Comparison of ENCODE assay signal across 23 mouse cellular contexts in genomic region chr11:92495291-92495690, GRCm38 (mm10).
"Had no signal": no experiment of that assay in that cellular context is flagged by ENCODE, and none has a peak within 500 bp of the region (broad histone marks: within the 10 kb centered on the region; RNA-seq: fewer than 3 reads in every experiment).

No protein-coding gene starts in this region.

- H3K9me3 ChIP-seq: heart, embryonic 10.5 days; heart, embryonic 12.5 days; hindbrain, embryonic 13.5 days; hindbrain, embryonic 15.5 days; limb, embryonic 10.5 days; limb, embryonic 12.5 days; liver, embryonic 13.5 days had no signal

- H3K27ac ChIP-seq: gastrocnemius, adult 2 months; heart, embryonic 10.5 days; hindbrain, embryonic 13.5 days; hindbrain, embryonic 15.5 days; hindbrain, postnatal 0 days; layer of hippocampus, adult 2 months; left cerebral cortex, adult 2 months; limb, embryonic 10.5 days; limb, embryonic 12.5 days; liver, embryonic 13.5 days had no signal

- H3K4me1 ChIP-seq: heart, embryonic 10.5 days; heart, embryonic 12.5 days; hindbrain, embryonic 13.5 days; hindbrain, embryonic 15.5 days; limb, embryonic 10.5 days; limb, embryonic 12.5 days; liver, embryonic 13.5 days had no signal

- H3K4me3 ChIP-seq: gastrocnemius, adult 2 months; heart, embryonic 10.5 days; heart, embryonic 12.5 days; hindbrain, embryonic 13.5 days; hindbrain, embryonic 15.5 days; layer of hippocampus, adult 2 months; left cerebral cortex, adult 2 months; limb, embryonic 10.5 days; limb, embryonic 12.5 days; liver, embryonic 13.5 days had no signal

- H3K27me3 ChIP-seq: heart, embryonic 12.5 days; hindbrain, embryonic 13.5 days; hindbrain, embryonic 15.5 days; limb, embryonic 12.5 days; liver, embryonic 13.5 days had no signal

- H3K36me3 ChIP-seq: heart, embryonic 10.5 days; heart, embryonic 12.5 days; hindbrain, embryonic 13.5 days; hindbrain, embryonic 15.5 days; limb, embryonic 10.5 days; limb, embryonic 12.5 days; liver, embryonic 13.5 days had no signal

- DNase-seq: gastrocnemius, adult 2 months; gastrocnemius, postnatal 10 days; gastrocnemius, postnatal 25 days; heart, adult 18-20 months; heart, postnatal 10 days; heart, postnatal 4 days; kidney, adult 11 months; kidney, adult 2 months; kidney, adult 9 months; kidney, postnatal 10 days; kidney, postnatal 25 days; kidney, postnatal 4 days; liver; liver, embryonic 13.5 days had no signal
